Mouse (Mus musculus): ENCODE data around the gene Klf13. TPM values are rescaled to one million over a fixed set of nuclear protein-coding genes. Genes with fewer than 3 reads are reported as not detected.

Gene Klf13
- polyA plus RNA-seq, 1 experiment from 2014 or later = 32.0 TPM

DNA sequence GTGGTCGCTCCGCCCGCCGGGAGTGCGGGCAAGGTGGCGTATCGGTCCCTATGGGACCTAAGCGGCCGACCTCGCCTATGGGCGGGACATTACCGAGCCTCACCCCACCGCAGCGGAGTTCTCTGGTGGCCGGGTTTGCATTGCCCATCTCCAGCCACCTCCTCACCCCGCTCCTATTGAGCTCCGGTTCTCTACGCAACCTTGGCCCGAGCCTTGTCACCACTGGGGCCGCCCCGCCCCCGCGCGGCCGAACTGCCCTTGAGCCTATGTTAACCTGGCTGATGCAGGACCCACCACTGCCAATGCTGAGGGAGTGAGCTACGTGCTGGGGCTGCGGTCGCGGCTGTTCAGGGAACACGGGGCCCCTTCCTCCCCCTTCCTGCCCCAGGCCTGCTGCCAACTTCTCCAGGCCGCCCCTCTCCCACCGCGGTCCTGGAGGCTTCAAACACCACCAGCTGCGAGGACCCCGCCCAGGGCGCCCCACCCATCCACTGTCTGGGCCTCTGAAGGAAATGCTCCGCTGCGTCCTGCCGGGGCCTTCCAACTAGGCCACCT lies 759 bp upstream of the Klf13 start:
- no peak for DNase-seq (ENCODE audit: low spot score, missing footprints)
- no peak; the same call in none of the 2 replicates for ATAC-seq (ENCODE audit: low FRiP score)
- H3K9me3 ChIP-seq (ENCODE audit: control insufficient read depth, low read length) = no peaks in the 10 kb centered on the region
- under 1% methylated on average over 39 of the region's 39 CpGs for WGBS
- peak overlapping the region; percentile 77 for H3K27ac ChIP-seq (ENCODE audit: low read depth, low read length)
- peak overlapping the region; percentile 94 for H3K4me3 ChIP-seq (ENCODE audit: low read depth, low read length)
- peak overlapping the region; percentile 87 for H3K9ac ChIP-seq (ENCODE audit: low read length)
- peak overlapping the region; percentile 93 for H3K4me2 ChIP-seq
- H3K36me3 ChIP-seq (ENCODE audit: control insufficient read depth, insufficient read depth, low read length) = no peaks in the 10 kb centered on the region
- peaks cover 22% of the 10 kb centered on the region for H3K4me1 ChIP-seq (ENCODE audit: control insufficient read depth, insufficient read depth, low read length)
- H3K27me3 ChIP-seq (ENCODE audit: control insufficient read depth, insufficient read depth, low read length) = no peaks in the 10 kb centered on the region

DNA sequence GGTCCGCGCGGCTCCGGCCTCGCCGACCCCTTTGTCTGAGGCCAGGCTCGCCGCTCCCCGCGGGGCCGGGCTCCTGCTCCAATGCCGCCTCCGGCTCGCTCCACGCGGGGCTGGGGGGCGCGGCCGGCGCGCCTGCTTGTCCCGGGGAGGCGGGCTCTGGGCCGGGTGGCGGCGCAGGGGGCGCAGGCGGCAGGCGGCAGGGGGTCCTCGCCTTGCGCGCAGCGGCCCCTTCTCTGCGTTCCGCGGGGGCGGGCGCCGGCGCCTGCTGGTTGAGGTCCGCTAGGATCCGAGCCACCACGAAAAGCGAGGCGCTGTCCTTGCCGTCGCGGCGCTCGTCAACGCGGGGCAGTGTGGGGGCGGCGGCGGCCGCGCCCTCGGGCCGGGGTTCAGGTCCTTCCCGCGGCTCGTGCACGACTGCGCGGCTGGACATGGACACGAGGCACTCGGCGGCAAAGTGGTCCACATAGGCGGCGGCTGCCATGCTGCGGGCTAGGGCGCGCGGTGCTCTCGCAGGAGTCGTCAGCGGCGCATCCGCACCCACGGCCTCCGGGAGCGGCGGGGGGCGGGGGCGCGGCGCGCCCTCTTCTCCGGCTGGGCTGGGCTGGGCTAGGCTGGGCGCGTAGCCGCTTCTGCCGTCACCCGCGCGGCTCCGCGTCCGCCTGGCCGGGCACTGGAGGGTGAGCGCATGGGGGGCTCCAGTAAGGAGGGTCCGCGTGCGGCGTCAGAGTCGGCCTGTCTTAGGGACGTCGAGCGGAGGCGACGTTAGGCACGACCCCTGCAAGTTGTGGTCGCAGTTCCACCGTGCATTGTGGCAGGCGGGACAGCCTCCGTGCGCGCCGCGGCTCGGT lies 425 bp downstream of the Klf13 start:
- Histone ChIP-seq H3K4me1 (ENCODE audit: control insufficient read depth, insufficient read depth, low read length) (peaks cover 23% of the 10 kb centered on the region), H3K36me3 (ENCODE audit: control insufficient read depth, insufficient read depth, low read length) (no peaks in the 10 kb centered on the region), H3K4me3 (ENCODE audit: low read depth, low read length) (peak overlapping the region; percentile 94), H3K27me3 (ENCODE audit: control insufficient read depth, insufficient read depth, low read length) (no peaks in the 10 kb centered on the region), H3K4me2 (peak overlapping the region; percentile 93), H3K27ac (ENCODE audit: low read depth, low read length) (peak overlapping the region; percentile 87), H3K9me3 (ENCODE audit: control insufficient read depth, low read length) (no peaks in the 10 kb centered on the region), H3K9ac (ENCODE audit: low read length) (peak overlapping the region; percentile 96)
- ATAC-seq (ENCODE audit: low FRiP score) (peak; percentile 74), DNase-seq (ENCODE audit: low spot score, missing footprints) (peak; percentile 94)
- under 1% methylated on average over 111 of the region's 121 CpGs for WGBS

DNA sequence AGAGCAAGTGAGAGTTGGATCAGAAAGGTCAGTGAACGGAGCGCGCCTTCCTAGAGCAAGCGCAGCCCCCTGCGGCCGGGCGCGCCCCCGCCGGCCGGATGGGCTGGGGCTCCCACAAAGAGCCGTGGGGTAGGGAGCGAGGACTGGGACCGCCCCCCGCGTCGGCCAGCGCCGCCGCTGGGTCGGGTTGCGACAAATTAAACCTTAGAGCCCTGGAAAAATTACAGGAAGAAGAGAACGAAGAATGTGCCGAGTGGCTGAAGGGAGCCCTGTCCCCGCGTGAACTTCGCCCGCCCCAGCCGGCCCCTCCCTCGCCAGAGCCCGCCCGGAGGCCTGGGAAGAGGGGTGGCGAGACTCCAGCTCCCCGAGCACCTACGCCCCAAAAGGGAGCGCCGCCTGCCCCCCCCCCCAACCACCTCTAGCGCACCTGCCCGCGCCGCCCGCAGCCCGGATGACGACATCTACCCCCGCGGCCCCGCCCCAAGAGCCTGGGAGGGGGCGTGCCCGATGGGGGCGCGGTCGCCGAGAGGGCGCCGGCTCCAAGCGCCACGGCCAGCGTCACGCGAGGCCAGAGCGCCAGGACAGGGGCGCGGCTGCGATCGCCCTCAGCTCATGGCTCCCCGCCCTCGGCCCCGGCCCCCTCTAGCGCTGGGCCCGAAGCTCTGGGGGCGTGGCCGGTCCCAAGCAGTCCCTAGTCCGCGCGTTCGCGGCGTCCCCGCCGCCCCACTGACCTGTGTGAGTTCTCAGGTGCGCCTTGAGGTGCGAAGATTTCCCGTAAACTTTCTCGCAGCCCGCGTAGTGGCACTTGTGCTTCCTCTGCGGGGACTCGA lies 1.3 kb downstream of the Klf13 start:
- Histone ChIP-seq H3K4me2 (peak overlapping the region; percentile 93), H3K9ac (ENCODE audit: low read length) (peak overlapping the region; percentile 96), H3K27ac (ENCODE audit: low read depth, low read length) (peak overlapping the region; percentile 87), H3K36me3 (ENCODE audit: control insufficient read depth, insufficient read depth, low read length) (no peaks in the 10 kb centered on the region), H3K9me3 (ENCODE audit: control insufficient read depth, low read length) (no peaks in the 10 kb centered on the region), H3K4me3 (ENCODE audit: low read depth, low read length) (peak overlapping the region; percentile 94), H3K4me1 (ENCODE audit: control insufficient read depth, insufficient read depth, low read length) (peaks cover 23% of the 10 kb centered on the region), H3K27me3 (ENCODE audit: control insufficient read depth, insufficient read depth, low read length) (no peaks in the 10 kb centered on the region)
- ATAC-seq (ENCODE audit: low FRiP score) = peak; percentile 22
- DNase-seq (ENCODE audit: low spot score, missing footprints) = peak; percentile 97
- WGBS = under 1% methylated on average over 74 of the region's 88 CpGs

DNA sequence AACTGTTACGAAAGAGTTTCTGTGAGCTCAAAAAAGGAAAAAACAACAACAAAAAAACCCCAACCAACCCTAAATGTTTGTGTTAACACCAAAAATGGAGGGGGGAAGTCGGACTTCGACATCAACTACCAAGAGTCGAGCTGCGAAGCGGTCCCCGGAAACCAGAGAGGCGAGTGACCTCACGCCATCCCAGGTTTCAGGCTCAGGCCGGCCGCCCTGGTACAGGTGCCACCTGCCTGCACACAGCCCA lies 1.8 kb downstream of the Klf13 start:
- no peaks in the 10 kb centered on the region for H3K36me3 ChIP-seq (ENCODE audit: control insufficient read depth, insufficient read depth, low read length)
- peak overlapping the region; percentile 87; the same call in 1 of the 2 replicates for H3K27ac ChIP-seq (ENCODE audit: low read depth, low read length)
- H3K9ac ChIP-seq (ENCODE audit: low read length) = peak overlapping the region; percentile 96
- under 1% methylated on average over 11 of the region's 11 CpGs for WGBS
- peaks cover 23% of the 10 kb centered on the region for H3K4me1 ChIP-seq (ENCODE audit: control insufficient read depth, insufficient read depth, low read length)
- DNase-seq (ENCODE audit: low spot score, missing footprints) = no peak
- H3K27me3 ChIP-seq (ENCODE audit: control insufficient read depth, insufficient read depth, low read length) = no peaks in the 10 kb centered on the region
- H3K4me2 ChIP-seq = peak overlapping the region; percentile 93
- H3K9me3 ChIP-seq (ENCODE audit: control insufficient read depth, low read length) = no peaks in the 10 kb centered on the region
- H3K4me3 ChIP-seq (ENCODE audit: low read depth, low read length) = peak overlapping the region; percentile 94
- no peak for ATAC-seq (ENCODE audit: low FRiP score)

DNA sequence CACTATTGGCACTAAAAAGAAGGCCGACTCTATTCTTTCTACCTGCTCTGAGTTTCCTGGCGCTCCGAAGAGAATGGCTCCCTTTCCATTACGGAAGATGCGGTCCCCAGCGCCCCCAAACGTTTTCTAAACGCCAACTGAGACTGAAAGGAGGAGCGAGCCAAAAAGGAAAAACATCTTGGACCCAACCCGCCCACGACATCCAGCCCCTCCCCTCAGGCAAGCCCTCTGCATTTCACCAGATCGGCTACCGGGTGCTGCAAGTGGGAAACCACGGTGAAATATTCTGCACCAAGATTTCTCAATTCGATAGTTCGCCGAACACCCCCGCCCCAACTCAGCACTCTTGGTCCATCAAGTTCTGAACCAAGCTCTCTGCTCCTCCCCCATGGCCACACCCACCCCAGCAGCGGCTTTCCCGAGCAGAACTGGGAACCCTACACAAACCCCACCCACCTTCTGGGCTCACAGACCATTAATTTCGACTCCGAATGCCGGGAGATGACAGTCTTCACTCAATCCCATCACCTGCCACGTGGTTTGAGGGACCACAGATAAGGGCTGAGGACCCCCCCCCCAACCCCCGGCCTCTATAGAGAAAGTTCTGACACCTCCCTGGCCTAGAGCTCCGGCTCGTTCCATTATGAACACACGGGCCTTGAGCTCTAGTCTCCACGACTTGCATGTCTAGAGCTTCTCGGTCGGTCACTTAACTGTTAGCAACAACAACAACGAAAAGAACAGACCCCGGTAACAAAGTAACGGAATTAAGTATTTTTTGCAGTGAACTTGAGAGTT lies 2.3 kb downstream of the Klf13 start:
- peaks cover 23% of the 10 kb centered on the region for H3K4me1 ChIP-seq (ENCODE audit: control insufficient read depth, insufficient read depth, low read length)
- peak overlapping the region; percentile 94 for H3K4me3 ChIP-seq (ENCODE audit: low read depth, low read length)
- H3K36me3 ChIP-seq (ENCODE audit: control insufficient read depth, insufficient read depth, low read length) = no peaks in the 10 kb centered on the region
- peak; percentile 96 for DNase-seq (ENCODE audit: low spot score, missing footprints)
- WGBS = under 1% methylated on average over 34 of the region's 34 CpGs
- no peak overlapping the region for H3K27ac ChIP-seq (ENCODE audit: low read depth, low read length)
- ATAC-seq (ENCODE audit: low FRiP score) = no peak
- no peaks in the 10 kb centered on the region for H3K9me3 ChIP-seq (ENCODE audit: control insufficient read depth, low read length)
- peak overlapping the region; percentile 93 for H3K4me2 ChIP-seq
- H3K9ac ChIP-seq (ENCODE audit: low read length) = peak overlapping the region; percentile 96
- no peaks in the 10 kb centered on the region for H3K27me3 ChIP-seq (ENCODE audit: control insufficient read depth, insufficient read depth, low read length)

DNA sequence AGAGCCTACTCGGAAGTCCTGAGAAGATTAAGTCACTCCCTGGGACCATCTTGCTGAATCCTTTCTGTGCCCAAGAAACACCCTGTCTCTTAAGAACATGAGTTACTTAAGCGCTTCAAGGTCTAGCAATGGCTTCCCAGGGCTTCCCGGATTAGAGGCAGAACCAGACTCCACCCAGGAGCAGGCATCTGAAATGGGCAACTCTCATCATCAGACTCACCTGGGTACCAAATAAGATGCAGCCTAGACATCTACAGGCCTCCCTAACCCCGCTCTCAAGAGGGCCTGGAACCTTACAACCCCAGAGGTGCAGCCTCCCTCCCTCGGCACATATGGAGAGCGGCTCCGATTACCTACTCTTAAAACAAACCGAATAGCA lies 2.9 kb downstream of the Klf13 start:
- DNase-seq (ENCODE audit: low spot score, missing footprints) = no peak
- Histone ChIP-seq H3K27ac (ENCODE audit: low read depth, low read length) (no peak overlapping the region), H3K27me3 (ENCODE audit: control insufficient read depth, insufficient read depth, low read length) (no peaks in the 10 kb centered on the region), H3K4me2 (peak overlapping the region; percentile 93), H3K9me3 (ENCODE audit: control insufficient read depth, low read length) (no peaks in the 10 kb centered on the region), H3K36me3 (ENCODE audit: control insufficient read depth, insufficient read depth, low read length) (no peaks in the 10 kb centered on the region), H3K4me1 (ENCODE audit: control insufficient read depth, insufficient read depth, low read length) (peaks cover 23% of the 10 kb centered on the region), H3K4me3 (ENCODE audit: low read depth, low read length) (peak overlapping the region; percentile 94), H3K9ac (ENCODE audit: low read length) (peak overlapping the region; percentile 96)
- WGBS = 19% methylated on average over 8 of the region's 8 CpGs
- no peak for ATAC-seq (ENCODE audit: low FRiP score)

DNA sequence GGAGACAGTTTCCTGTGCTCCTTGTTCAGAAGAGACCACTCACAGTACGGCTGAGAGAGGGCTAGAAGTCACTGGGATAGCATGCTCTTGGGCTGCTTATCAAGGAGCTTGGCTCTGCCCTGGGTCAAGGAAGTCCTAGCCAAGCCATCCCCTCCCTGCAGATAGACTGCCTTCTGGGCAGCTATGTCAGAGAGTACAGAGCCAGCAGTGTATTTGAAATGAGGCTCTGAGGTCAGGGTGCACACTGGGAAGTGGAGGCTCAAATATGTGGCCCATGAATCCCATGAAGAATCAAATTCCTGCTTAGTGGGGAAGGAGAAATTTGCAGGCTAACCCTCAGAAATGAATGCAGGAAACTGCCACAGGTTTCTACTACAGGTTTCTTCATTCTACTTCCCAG lies 4.2 kb downstream of the Klf13 start:
- Histone ChIP-seq H3K4me2 (no peak overlapping the region), H3K9ac (ENCODE audit: low read length) (no peak overlapping the region), H3K27ac (ENCODE audit: low read depth, low read length) (no peak overlapping the region), H3K27me3 (ENCODE audit: control insufficient read depth, insufficient read depth, low read length) (no peaks in the 10 kb centered on the region), H3K4me1 (ENCODE audit: control insufficient read depth, insufficient read depth, low read length) (peaks cover 19% of the 10 kb centered on the region), H3K4me3 (ENCODE audit: low read depth, low read length) (no peak overlapping the region), H3K36me3 (ENCODE audit: control insufficient read depth, insufficient read depth, low read length) (no peaks in the 10 kb centered on the region), H3K9me3 (ENCODE audit: control insufficient read depth, low read length) (no peaks in the 10 kb centered on the region)
- 92% methylated on average over 1 of the region's 1 CpGs for WGBS
- DNase-seq (ENCODE audit: low spot score, missing footprints) (no peak), ATAC-seq (ENCODE audit: low FRiP score) (no peak)

DNA sequence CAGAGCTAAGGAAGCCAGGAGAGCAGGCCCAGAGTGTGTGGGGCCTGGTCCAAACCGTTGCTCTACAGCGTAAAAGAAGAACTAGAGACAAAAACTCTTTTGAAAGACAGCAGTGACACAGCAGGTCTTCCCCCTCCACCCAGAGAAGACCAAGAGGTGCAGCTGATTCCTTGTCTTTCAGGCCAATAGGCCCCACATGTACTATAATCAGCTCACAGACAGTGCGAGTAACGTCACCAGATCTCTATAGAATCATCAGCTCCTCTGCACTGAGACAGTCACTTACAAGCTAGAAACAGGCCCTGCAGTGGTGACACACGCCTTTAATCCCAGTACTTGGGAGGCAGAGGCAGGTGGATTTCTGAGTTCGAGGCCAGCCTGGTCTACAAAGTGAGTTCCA lies 4.8 kb downstream of the Klf13 start:
- no peak overlapping the region for H3K4me3 ChIP-seq (ENCODE audit: low read depth, low read length)
- H3K4me1 ChIP-seq (ENCODE audit: control insufficient read depth, insufficient read depth, low read length) = peaks cover 17% of the 10 kb centered on the region
- H3K9me3 ChIP-seq (ENCODE audit: control insufficient read depth, low read length) = no peaks in the 10 kb centered on the region
- H3K36me3 ChIP-seq (ENCODE audit: control insufficient read depth, insufficient read depth, low read length) = no peaks in the 10 kb centered on the region
- H3K4me2 ChIP-seq = no peak overlapping the region
- DNase-seq (ENCODE audit: low spot score, missing footprints) (no peak), ATAC-seq (ENCODE audit: low FRiP score) (no peak)
- no peak overlapping the region for H3K27ac ChIP-seq (ENCODE audit: low read depth, low read length)
- no peaks in the 10 kb centered on the region for H3K27me3 ChIP-seq (ENCODE audit: control insufficient read depth, insufficient read depth, low read length)
- H3K9ac ChIP-seq (ENCODE audit: low read length) = no peak overlapping the region
- 84% methylated on average over 6 of the region's 6 CpGs for WGBS

Data from midbrain, embryonic 11.5 days (tissue).